Mouse (Mus musculus) layer of hippocampus, adult 8-10 months (tissue): ENCODE measurements around the gene Rps18. TPM values are rescaled to one million over a fixed set of nuclear protein-coding genes. Genes with fewer than 3 reads are reported as not detected.
A peak's percentile ranks its signal among the peaks of the same experiment; 100 is the strongest.
"Not testable (repeated sequence)": the region's sequence is repeated elsewhere in the genome, so short reads cannot be mapped to it uniquely, and the experiment has no call there.

Source experiments
- DNase-seq, 2 experiments: peaks; one replicate each; pipeline ENCODE4 v3.0.0; 2022; ENCODE audit warnings: low spot score in 2 of 2
- total RNA-seq, 4 experiments: library from RNA; stranded (reverse); gene quantifications; 2 replicates each; pipeline ENCODE4 v1.2.4; 2022

Rps18 gene
- 100 to 1,000 TPM; 273 to 401 (median 339) TPM for total RNA-seq

GRCm38 (mm10) chr17:33955555-33956214, at the start of gene Rps18, which contains the start of gene Vps52:
TSS of gene Rps18 (minus strand) at chr17:33956001.
TSS of gene Vps52 (plus strand) at chr17:33955812.
- DNase-seq = peak; percentile 97 to 98

DNA sequence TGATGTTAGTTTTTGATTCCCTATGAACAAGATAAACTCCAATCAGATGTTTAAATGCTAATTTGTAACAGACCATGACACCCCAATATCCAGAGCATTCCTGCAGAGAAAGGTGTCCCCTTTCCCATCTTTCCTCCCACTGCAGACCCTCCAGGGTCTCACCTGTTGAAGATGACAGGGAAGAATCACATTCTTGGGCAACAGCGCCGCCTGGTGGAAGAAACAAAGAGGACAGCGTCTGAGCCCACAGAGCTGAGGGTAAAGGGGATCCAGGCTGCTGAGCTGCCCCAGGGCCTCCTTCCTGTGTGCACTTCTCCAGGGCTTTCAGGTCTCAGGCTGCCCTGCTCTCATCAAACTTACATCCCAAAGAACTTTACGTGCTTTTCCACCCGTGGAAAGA, 47.6 kb upstream of the Rps18 start:
- no peak for DNase-seq

DNA sequence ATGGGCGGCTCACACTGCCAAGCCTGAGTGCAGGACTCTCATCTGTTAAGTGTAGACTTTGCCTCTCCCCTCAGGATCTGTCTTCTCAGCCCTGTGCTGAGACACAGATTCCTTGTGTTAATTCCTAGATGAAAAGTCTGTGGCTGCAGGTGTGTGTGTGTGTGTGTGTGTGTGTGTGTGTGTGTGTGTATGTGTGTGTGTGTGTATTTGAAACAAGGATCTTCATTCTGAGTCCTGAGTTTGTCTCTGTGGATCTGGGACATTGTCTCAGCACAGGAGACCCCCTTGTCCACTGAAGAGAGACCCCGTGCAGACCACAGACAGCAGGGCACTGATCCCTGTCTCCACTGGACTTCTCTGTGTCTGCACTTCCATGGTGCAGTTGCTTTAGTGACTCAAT, 45.0 kb upstream of the Rps18 start:
- not testable (repeated sequence) for DNase-seq

GRCm38 (mm10) chr17:34000150-34000537, 44.3 kb upstream of the Rps18 start, which contains the start of gene H2-K1:
TSS of gene H2-K1 (minus strand) at chr17:34000347.
- peak; percentile 64 to 75 for DNase-seq

GRCm38 (mm10) chr17:33999341-34000149, 43.7 kb upstream of the Rps18 start:
- no peak for DNase-seq

DNA sequence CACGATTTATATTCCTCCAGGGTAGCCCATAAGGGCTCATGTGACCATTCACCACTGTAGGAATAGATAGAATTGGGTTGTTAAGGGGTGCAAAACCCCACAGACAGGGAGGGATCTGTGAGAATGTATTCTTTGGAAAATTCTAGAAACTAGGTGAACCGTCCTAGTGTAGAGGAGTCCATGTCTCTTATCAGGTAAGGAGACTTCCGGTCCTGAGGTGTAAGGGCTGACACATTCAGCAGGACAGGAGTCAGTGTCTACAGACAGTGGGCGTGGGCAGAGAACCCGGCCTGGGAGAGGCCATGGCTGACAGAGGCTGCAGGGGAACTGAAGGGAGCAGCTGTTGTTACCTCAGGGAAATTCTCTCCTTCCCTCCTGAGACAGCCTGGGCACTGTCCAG, 42.9 kb upstream of the Rps18 start:
- DNase-seq = not testable (repeated sequence)

DNA sequence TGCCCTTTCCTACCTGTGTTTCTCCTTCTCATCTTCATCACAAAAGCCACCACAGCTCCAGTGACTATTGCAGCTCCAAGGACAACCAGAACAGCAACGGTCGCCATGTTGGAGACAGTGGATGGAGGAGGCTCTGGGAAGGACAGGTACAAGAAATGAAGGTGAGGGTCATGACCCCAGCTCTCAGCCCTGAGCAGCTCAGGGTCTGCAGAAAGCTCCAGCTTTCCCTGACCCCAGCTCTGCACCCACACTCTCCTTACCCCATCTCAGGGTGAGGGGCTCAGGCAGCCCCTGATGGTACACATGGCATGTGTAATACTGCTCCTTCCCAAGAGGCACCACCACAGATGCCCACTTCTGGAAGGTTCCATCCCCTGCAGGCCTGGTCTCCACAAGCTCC, 41.2 kb upstream of the Rps18 start:
- not testable (repeated sequence) for DNase-seq

GRCm38 (mm10) chr17:33995651-33996050, 39.9 kb upstream of the Rps18 start:
- DNase-seq = no peak

DNA sequence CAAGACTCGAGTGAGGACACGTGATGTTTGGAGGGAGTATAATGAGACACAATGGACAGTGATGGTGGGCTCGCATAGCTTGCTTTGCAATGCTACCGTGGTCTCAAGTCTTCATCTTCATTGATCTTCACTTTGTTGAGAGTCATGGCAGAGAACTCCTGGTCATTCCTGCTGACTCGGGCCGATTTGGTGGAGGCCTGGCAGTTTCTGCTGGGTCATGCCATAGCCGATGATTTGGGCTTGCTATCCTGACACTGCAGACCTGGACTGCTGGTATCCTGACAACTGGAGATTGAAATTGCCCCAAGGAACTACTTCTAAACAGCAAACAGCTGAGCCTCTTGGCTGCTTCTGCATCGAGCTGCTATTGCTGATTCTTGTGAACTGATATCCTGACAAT, 39.2 kb upstream of the Rps18 start:
- DNase-seq = no peak

- no peak for DNase-seq
Observed at GRCm38 (mm10) chr17:33991788-33992664, 36.2 kb upstream of the Rps18 start.

DNA sequence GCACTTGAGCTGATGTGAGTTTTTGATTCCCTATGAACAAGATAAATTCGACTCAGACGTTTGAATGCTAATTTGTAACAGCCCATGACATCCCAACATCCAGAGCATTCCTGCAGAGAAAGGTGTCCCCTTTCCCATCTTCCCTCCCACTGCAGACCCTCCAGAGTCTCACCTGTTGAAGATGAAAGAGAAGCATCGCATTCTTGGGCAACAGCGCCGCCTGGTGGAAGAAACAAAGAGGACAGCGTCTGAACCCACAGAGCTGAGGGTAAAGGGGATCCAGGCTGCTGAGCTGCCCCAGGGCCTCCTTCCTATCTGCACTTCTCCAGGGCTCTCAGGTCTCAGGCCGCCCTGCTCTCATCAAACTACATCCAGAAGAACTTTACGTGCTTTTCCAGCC, 26.3 kb upstream of the Rps18 start:
- peak in 1 of 2 experiments; percentile 60 for DNase-seq

DNA sequence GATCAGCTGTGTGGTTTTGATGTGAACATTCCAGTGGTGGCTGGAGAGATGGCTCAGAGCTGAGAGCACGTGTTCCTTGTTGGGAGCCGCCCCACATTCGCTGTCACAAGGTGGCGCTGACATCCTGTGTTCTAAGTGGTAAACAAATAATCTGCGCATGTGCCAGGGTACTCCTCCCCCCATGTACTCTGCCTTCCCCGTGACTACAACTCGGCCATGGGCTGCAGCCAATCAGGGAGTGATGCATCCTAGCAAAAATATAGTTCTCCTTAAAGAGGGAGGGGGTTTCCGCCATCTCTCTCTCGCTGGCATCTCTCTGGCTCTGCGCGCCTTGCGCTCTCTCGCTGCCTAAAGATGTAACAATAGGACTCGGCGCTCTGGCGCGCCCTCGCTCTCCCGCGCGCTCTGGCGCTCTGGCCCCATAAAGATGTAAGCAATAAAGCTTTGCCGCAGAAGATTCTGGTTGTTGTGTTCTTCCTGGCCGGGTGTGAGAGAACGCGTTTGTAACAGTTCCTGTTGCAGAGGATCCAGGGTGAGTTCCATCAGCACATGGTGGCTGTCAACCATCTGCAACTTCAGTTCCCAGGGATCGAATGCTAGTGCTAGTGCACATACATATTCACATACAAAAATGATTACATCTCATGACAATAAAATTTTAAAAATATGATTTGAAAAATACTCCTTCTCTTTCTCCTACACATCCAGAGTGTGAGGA, 25.6 kb upstream of the Rps18 start:
- peak; percentile 92 for DNase-seq

DNA sequence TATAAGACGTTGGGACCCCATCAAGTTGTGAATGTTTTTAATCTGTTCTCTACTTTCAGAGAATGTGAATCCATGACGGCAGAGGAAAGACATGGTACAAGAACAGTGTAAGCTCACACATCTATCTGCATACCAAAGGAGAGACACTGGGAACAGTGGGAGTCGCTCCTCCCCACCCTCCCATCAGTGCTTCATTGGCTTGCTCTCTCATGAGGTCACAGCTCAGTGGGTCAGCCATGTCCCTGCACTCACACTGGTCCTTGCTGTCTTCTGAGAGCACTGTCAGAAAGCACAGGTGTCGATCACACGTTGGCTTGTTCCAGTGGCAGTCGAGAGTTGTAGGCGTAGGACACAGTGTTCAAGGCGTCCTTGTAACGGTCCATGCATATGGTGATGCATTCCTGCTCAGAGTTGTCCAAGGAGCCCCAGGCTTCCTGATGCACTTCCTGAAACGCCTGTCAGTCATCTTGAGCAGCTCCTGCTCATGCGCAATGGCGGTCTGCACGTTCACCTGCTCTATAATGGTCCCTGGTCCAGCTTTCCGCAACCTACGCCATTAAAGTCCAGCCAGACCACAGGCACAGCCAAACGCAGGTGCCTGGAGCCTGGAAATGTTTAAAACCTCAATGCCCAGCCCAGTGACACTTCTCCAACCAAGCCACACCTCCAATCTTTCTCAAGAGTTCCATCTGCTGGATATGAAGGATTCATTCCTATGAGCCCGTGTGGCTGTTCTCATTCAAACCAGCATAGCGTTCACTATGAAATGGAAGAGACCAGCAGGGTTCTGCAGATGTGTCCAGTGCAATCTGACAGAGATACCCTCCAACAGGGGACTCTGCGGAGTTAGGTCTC, 24.6 kb upstream of the Rps18 start:
- DNase-seq = no peak

DNA sequence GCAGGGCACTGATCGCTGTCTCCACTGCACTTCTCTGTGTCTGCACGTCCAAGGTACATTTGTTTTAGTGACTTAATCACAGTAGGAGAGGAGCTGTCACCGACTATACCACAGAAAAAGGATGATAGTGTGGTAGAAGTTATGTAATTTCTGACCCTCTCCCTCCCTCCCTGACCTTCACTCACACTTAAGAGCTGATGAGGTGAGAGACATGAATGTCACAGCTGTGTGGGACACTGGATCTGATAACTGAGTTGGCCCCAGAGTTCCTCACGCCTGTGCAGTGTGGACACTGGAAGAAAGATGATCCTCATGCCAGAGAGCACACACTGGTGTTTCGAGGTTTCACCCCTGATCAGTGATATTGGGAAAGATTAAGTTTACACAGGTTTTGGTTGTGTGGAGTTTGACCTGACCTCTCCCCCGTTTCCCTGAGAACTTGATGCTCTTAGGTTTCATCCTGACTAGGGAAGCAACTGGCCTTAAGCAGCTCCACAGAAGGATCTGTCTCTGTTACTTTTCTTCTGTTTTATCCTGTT, 23.8 kb upstream of the Rps18 start:
- DNase-seq = no peak

- DNase-seq = peak in 1 of 2 experiments; percentile 29
Observed at GRCm38 (mm10) chr17:33978631-33979031, 22.8 kb upstream of the Rps18 start.

DNA sequence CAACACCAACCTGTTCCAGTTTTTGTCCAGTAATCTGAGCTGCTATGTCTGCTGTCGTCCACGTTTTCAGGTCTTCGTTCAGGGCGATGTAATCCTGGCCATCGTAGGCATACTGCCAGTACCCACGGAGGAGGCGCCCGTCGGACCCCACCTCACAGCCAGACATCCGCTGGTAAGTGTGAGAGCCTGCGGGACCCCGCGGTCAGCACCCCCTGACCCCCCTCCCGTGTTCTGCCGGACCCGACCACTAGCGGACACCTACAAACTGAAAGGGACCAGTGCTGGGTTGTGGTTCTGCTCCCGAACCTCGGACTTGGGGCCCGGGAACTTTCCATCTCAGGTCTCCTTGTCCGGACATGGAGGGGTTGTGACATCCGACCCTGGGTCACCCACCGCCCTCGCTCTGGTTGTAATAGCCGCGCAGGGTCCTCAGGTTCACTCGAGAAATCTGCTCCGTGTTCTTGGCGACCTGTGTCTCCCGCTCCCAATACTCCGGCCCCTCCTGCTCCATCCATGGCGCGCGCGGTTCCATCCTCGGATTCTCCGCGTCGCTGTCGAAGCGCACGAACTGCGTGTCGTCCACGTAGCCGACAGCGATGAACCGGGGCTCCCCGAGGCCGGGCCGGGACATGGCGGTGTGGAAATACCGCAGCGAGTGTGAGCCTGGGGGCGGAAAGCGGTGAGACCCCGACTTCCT, 22.2 kb upstream of the Rps18 start:
- DNase-seq = no peak

- no peak for DNase-seq
Observed at GRCm38 (mm10) chr17:33973572-33973971, 17.8 kb upstream of the Rps18 start.

GRCm38 (mm10) chr17:33972691-33973090, 16.9 kb upstream of the Rps18 start:
- DNase-seq = no peak

- DNase-seq = no peak
Observed at GRCm38 (mm10) chr17:33969394-33969793, 13.6 kb upstream of the Rps18 start.
